Mouse (Mus musculus): ENCODE measurements around the gene Prmt7. TPM values are rescaled to one million over a fixed set of nuclear protein-coding genes. Genes with fewer than 3 reads are reported as not detected.

The Prmt7 gene
- total and polyA plus RNA-seq, 3 experiments, result 20.0 to 43.9 (median 22.8) TPM

GRCm38 (mm10) chr8:106232751-106233150 is 22.0 kb downstream of the Prmt7 start:
- H3K4me3 ChIP-seq (ENCODE audit: low read depth, low read length), result no peak overlapping the region
- H3K27me3 ChIP-seq (ENCODE audit: insufficient read depth, low read length), result no peaks in the 10 kb centered on the region
- TF ChIP-seq POLR2AphosphoS5 (IDR thresholded peaks at IDR 0.05; ENCODE audit: insufficient replicate concordance, low read depth, low read length) (no peak), CTCF (IDR thresholded peaks at IDR 0.05; ENCODE audit: low read depth, low read length) (no peak), GATA1 (IDR thresholded peaks at IDR 0.05; ENCODE audit: borderline replicate concordance, low read length) (no peak), GATA2 (IDR thresholded peaks at IDR 0.05; ENCODE audit: borderline replicate concordance, low read depth, low read length) (no peak), TAL1 (conservative IDR thresholded peaks at IDR 0.05; ENCODE audit: low read depth, low read length) (no peak)
- no peaks in the 10 kb centered on the region for H3K9me3 ChIP-seq (replicated peaks)
- DNase-seq (ENCODE audit: low spot score), result no peak
- peaks cover 18% of the 10 kb centered on the region for H3K4me1 ChIP-seq (ENCODE audit: insufficient read depth, low read depth, low read length)
- no peak for ATAC-seq (ENCODE audit: extremely low read depth, insufficient number of reproducible peaks, low FRiP score, poor library complexity, severe bottlenecking)
- peaks cover 96% of the 10 kb centered on the region for H3K36me3 ChIP-seq (replicated peaks)

- DNase-seq (ENCODE audit: low spot score) (no peak), ATAC-seq (ENCODE audit: extremely low read depth, insufficient number of reproducible peaks, low FRiP score, poor library complexity, severe bottlenecking) (no peak)
- H3K36me3 ChIP-seq (replicated peaks), result peaks cover 95% of the 10 kb centered on the region
- no peaks in the 10 kb centered on the region for H3K27me3 ChIP-seq (ENCODE audit: insufficient read depth, low read length)
- TF ChIP-seq GATA2 (IDR thresholded peaks at IDR 0.05; ENCODE audit: borderline replicate concordance, low read depth, low read length), result no peak
- TF ChIP-seq CTCF (IDR thresholded peaks at IDR 0.05; ENCODE audit: low read depth, low read length), result no peak
- no peak for TF ChIP-seq POLR2AphosphoS5 (IDR thresholded peaks at IDR 0.05; ENCODE audit: insufficient replicate concordance, low read depth, low read length)
- TF ChIP-seq TAL1 (conservative IDR thresholded peaks at IDR 0.05; ENCODE audit: low read depth, low read length), result no peak
- TF ChIP-seq GATA1 (IDR thresholded peaks at IDR 0.05; ENCODE audit: borderline replicate concordance, low read length), result no peak
- H3K9me3 ChIP-seq (replicated peaks), result no peaks in the 10 kb centered on the region
- peaks cover 18% of the 10 kb centered on the region for H3K4me1 ChIP-seq (ENCODE audit: insufficient read depth, low read depth, low read length)
- H3K4me3 ChIP-seq (ENCODE audit: low read depth, low read length), result no peak overlapping the region
These were observed 24.0 kb downstream of the Prmt7 start for GRCm38 (mm10) chr8:106234567-106235261.

- no peaks in the 10 kb centered on the region for H3K27me3 ChIP-seq (ENCODE audit: insufficient read depth, low read length)
- peaks cover 18% of the 10 kb centered on the region for H3K4me1 ChIP-seq (ENCODE audit: insufficient read depth, low read depth, low read length)
- no peak overlapping the region for H3K4me3 ChIP-seq (ENCODE audit: low read depth, low read length)
- no peak for DNase-seq (ENCODE audit: low spot score)
- no peak for TF ChIP-seq TAL1 (conservative IDR thresholded peaks at IDR 0.05; ENCODE audit: low read depth, low read length)
- TF ChIP-seq POLR2AphosphoS5 (IDR thresholded peaks at IDR 0.05; ENCODE audit: insufficient replicate concordance, low read depth, low read length), result no peak
- no peak for TF ChIP-seq GATA1 (IDR thresholded peaks at IDR 0.05; ENCODE audit: borderline replicate concordance, low read length)
- TF ChIP-seq GATA2 (IDR thresholded peaks at IDR 0.05; ENCODE audit: borderline replicate concordance, low read depth, low read length), result no peak
- TF ChIP-seq CTCF (IDR thresholded peaks at IDR 0.05; ENCODE audit: low read depth, low read length), result no peak
- no peak for ATAC-seq (ENCODE audit: extremely low read depth, insufficient number of reproducible peaks, low FRiP score, poor library complexity, severe bottlenecking)
- H3K9me3 ChIP-seq (replicated peaks), result no peaks in the 10 kb centered on the region
- peaks cover 94% of the 10 kb centered on the region for H3K36me3 ChIP-seq (replicated peaks)
These were observed 26.4 kb downstream of the Prmt7 start for GRCm38 (mm10) chr8:106237106-106237505.

GRCm38 (mm10) chr8:106250186-106250585 is 39.5 kb downstream of the Prmt7 start:
- DNase-seq (ENCODE audit: low spot score) (no peak), ATAC-seq (ENCODE audit: extremely low read depth, insufficient number of reproducible peaks, low FRiP score, poor library complexity, severe bottlenecking) (no peak)
- no peak for TF ChIP-seq GATA2 (IDR thresholded peaks at IDR 0.05; ENCODE audit: borderline replicate concordance, low read depth, low read length)
- TF ChIP-seq GATA1 (IDR thresholded peaks at IDR 0.05; ENCODE audit: borderline replicate concordance, low read length), result no peak
- no peak for TF ChIP-seq CTCF (IDR thresholded peaks at IDR 0.05; ENCODE audit: low read depth, low read length)
- no peak for TF ChIP-seq POLR2AphosphoS5 (IDR thresholded peaks at IDR 0.05; ENCODE audit: insufficient replicate concordance, low read depth, low read length)
- TF ChIP-seq TAL1 (conservative IDR thresholded peaks at IDR 0.05; ENCODE audit: low read depth, low read length), result no peak
- Histone ChIP-seq H3K4me1 (ENCODE audit: insufficient read depth, low read depth, low read length) (no peaks in the 10 kb centered on the region), H3K4me3 (ENCODE audit: low read depth, low read length) (no peak overlapping the region), H3K27me3 (ENCODE audit: insufficient read depth, low read length) (no peaks in the 10 kb centered on the region), H3K9me3 (replicated peaks) (no peaks in the 10 kb centered on the region), H3K36me3 (replicated peaks) (peaks cover 97% of the 10 kb centered on the region)

GRCm38 (mm10) chr8:106258169-106258568 is 47.4 kb downstream of the Prmt7 start:
- Histone ChIP-seq H3K4me3 (ENCODE audit: low read depth, low read length) (no peak overlapping the region), H3K4me1 (ENCODE audit: insufficient read depth, low read depth, low read length) (peaks cover 6% of the 10 kb centered on the region; the same call in 1 of the 2 replicates), H3K27me3 (ENCODE audit: insufficient read depth, low read length) (no peaks in the 10 kb centered on the region), H3K36me3 (replicated peaks) (peaks cover 77% of the 10 kb centered on the region), H3K9me3 (replicated peaks) (no peaks in the 10 kb centered on the region)
- no peak for ATAC-seq (ENCODE audit: extremely low read depth, insufficient number of reproducible peaks, low FRiP score, poor library complexity, severe bottlenecking)
- no peak for DNase-seq (ENCODE audit: low spot score)
- TF ChIP-seq TAL1 (conservative IDR thresholded peaks at IDR 0.05; ENCODE audit: low read depth, low read length), result no peak

- Histone ChIP-seq H3K9me3 (replicated peaks) (no peaks in the 10 kb centered on the region), H3K36me3 (replicated peaks) (peaks cover 62% of the 10 kb centered on the region), H3K27me3 (ENCODE audit: insufficient read depth, low read length) (peaks cover 5% of the 10 kb centered on the region; the same call in 1 of the 2 replicates), H3K4me1 (ENCODE audit: insufficient read depth, low read depth, low read length) (peaks cover 6% of the 10 kb centered on the region; the same call in 1 of the 2 replicates), H3K4me3 (ENCODE audit: low read depth, low read length) (no peak overlapping the region)
- ATAC-seq (ENCODE audit: extremely low read depth, insufficient number of reproducible peaks, low FRiP score, poor library complexity, severe bottlenecking), result no peak
- no peak for TF ChIP-seq GATA1 (IDR thresholded peaks at IDR 0.05; ENCODE audit: borderline replicate concordance, low read length)
- no peak for TF ChIP-seq GATA2 (IDR thresholded peaks at IDR 0.05; ENCODE audit: borderline replicate concordance, low read depth, low read length)
- no peak for TF ChIP-seq CTCF (IDR thresholded peaks at IDR 0.05; ENCODE audit: low read depth, low read length)
- no peak for TF ChIP-seq POLR2AphosphoS5 (IDR thresholded peaks at IDR 0.05; ENCODE audit: insufficient replicate concordance, low read depth, low read length)
- TF ChIP-seq TAL1 (conservative IDR thresholded peaks at IDR 0.05; ENCODE audit: low read depth, low read length), result no peak
- DNase-seq (ENCODE audit: low spot score), result no peak
These were observed 49.0 kb downstream of the Prmt7 start for GRCm38 (mm10) chr8:106259579-106260255.

Data from G1E (cell line).